Comparison of ENCODE assay signal across 8 mouse cellular contexts in the genomic region with DNA sequence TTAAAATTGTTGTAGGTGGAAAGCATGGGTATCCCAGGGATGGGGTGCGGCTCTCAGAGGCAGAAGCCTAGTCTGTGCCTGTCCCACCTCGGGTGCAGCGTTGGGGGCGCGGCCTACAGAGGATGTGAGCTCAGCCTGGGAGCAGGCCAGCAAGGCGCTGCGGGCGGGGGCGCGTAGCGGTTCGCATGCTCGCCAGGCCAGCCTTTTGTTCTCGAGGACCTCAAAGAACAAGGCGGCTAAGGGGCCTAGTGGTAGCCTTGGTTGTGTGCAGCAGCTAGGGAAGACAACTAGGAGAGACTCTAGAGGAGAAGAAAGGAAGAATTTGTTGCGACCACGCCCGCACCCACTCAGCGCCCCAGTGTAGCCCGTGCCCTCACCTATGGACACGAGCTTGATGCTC. TPM values are rescaled to one million over a fixed set of nuclear protein-coding genes. Genes with fewer than 3 reads are reported as not detected.
DNase-seq lines count a peak whose midpoint lies in the region; ATAC-seq and TF ChIP-seq lines count a peak whose summit lies in the region.

No protein-coding gene starts in this region.

- peak overlapping the region; percentile 75 for H3K4me2 ChIP-seq in heart, embryonic 13.5 days
- H3K4me2 ChIP-seq in liver, embryonic 13.5 days: peak overlapping the region; percentile 83
- H3K4me2 ChIP-seq in stomach, embryonic 16.5 days (ENCODE audit: low read depth, low read length): peak overlapping the region; percentile 56

- H3K36me3 ChIP-seq in erythroblast, embryonic 14.5 days (ENCODE audit: control insufficient read depth): peaks cover 7% of the 10 kb centered on the region
- H3K36me3 ChIP-seq in heart, embryonic 13.5 days: peaks cover 35% of the 10 kb centered on the region
- H3K36me3 ChIP-seq in liver, embryonic 13.5 days: peaks cover 22% of the 10 kb centered on the region; the same call in 1 of the 2 replicates
- 0 out of 2 replicates have a peak, but pooled peaks cover 13% of the 10 kb centered on the region for H3K36me3 ChIP-seq in stomach, embryonic 16.5 days (ENCODE audit: control insufficient read depth, insufficient read depth, low read length)

- peak overlapping the region; percentile 65 for H3K4me3 ChIP-seq in bone marrow macrophage, adult 2 months (ENCODE audit: insufficient read depth, low read length)
- peak overlapping the region; percentile 68 for H3K4me3 ChIP-seq in erythroblast, embryonic 14.5 days (replicated peaks)
- H3K4me3 ChIP-seq in heart, embryonic 13.5 days: peak overlapping the region; percentile 66
- H3K4me3 ChIP-seq in liver, embryonic 13.5 days (replicated peaks): peak overlapping the region; percentile 61
- H3K4me3 ChIP-seq in stomach, embryonic 16.5 days (replicated peaks; ENCODE audit: low read length): peak overlapping the region; percentile 58

- TF ChIP-seq CTCF in bone marrow macrophage, adult 2 months (IDR thresholded peaks at IDR 0.05; ENCODE audit: low read depth, low read length): no peak

- DNase-seq in CD4-positive helper T cell, adult 2 months (ENCODE audit: low read depth, low spot score): peak; percentile 78
- peak; percentile 90 for DNase-seq in kidney, postnatal 10 days
- peak; percentile 57 for DNase-seq in liver, embryonic 13.5 days
- peak; percentile 67 for DNase-seq in neural tube, embryonic 10.5 days (ENCODE audit: extremely low spot score, low spot score)

- H3K9ac ChIP-seq in heart, embryonic 13.5 days: peak overlapping the region; percentile 91
- H3K9ac ChIP-seq in liver, embryonic 13.5 days: peak overlapping the region; percentile 72
- peak overlapping the region; percentile 77 for H3K9ac ChIP-seq in stomach, embryonic 16.5 days (ENCODE audit: low read length)

- WGBS in heart, embryonic 13.5 days: 13% methylated on average over 19 of the region's 21 CpGs
- 8% methylated on average over 21 of the region's 21 CpGs for whole genome bisulfite sequencing in liver, embryonic 13.5 days (ENCODE audit: insufficient replicate concordance)
- WGBS in stomach, embryonic 16.5 days: 19% methylated on average over 21 of the region's 21 CpGs

- no peak for ATAC-seq in heart, embryonic 13.5 days (ENCODE audit: extremely low read depth, insufficient number of reproducible peaks, low FRiP score, low TSS enrichment)
- peak; percentile 45 for ATAC-seq in liver, embryonic 13.5 days (ENCODE audit: low read depth)
- ATAC-seq in stomach, embryonic 16.5 days (ENCODE audit: insufficient read depth, low FRiP score): peak; percentile 26; the same call in 1 of the 2 replicates

- H3K9me3 ChIP-seq in erythroblast, embryonic 14.5 days (ENCODE audit: control insufficient read depth, low read length): peaks cover 5% of the 10 kb centered on the region
- H3K9me3 ChIP-seq in heart, embryonic 13.5 days: no peaks in the 10 kb centered on the region
- H3K9me3 ChIP-seq in liver, embryonic 13.5 days (replicated peaks): no peaks in the 10 kb centered on the region
- H3K9me3 ChIP-seq in stomach, embryonic 16.5 days (replicated peaks; ENCODE audit: control insufficient read depth, low read length): no peaks in the 10 kb centered on the region

- peaks cover 36% of the 10 kb centered on the region for H3K4me1 ChIP-seq in bone marrow macrophage, adult 2 months (ENCODE audit: control insufficient read depth, insufficient read depth, low read length)
- H3K4me1 ChIP-seq in erythroblast, embryonic 14.5 days (ENCODE audit: control insufficient read depth): peaks cover 52% of the 10 kb centered on the region
- H3K4me1 ChIP-seq in heart, embryonic 13.5 days: peaks cover 20% of the 10 kb centered on the region
- peaks cover 36% of the 10 kb centered on the region for H3K4me1 ChIP-seq in liver, embryonic 13.5 days (replicated peaks)
- no peaks in the 10 kb centered on the region for H3K4me1 ChIP-seq in stomach, embryonic 16.5 days (ENCODE audit: control insufficient read depth, insufficient read depth, low read length)

- peak overlapping the region; percentile 73 for H3K27ac ChIP-seq in bone marrow macrophage, adult 2 months (ENCODE audit: insufficient read depth, low read depth, low read length)
- H3K27ac ChIP-seq in heart, embryonic 13.5 days (replicated peaks): peak overlapping the region; percentile 94
- H3K27ac ChIP-seq in liver, embryonic 13.5 days: peak overlapping the region; percentile 61
- H3K27ac ChIP-seq in stomach, embryonic 16.5 days (ENCODE audit: low read length): peak overlapping the region; percentile 91

- H3K27me3 ChIP-seq in erythroblast, embryonic 14.5 days (ENCODE audit: control insufficient read depth): peaks cover 17% of the 10 kb centered on the region
- H3K27me3 ChIP-seq in heart, embryonic 13.5 days (replicated peaks): no peaks in the 10 kb centered on the region
- H3K27me3 ChIP-seq in liver, embryonic 13.5 days: peaks cover 7% of the 10 kb centered on the region
- H3K27me3 ChIP-seq in stomach, embryonic 16.5 days (ENCODE audit: control insufficient read depth, insufficient read depth, low read length): no peaks in the 10 kb centered on the region

- TF ChIP-seq POLR2A in bone marrow macrophage, adult 2 months (IDR thresholded peaks at IDR 0.05; ENCODE audit: borderline replicate concordance, low read depth, low read length): no peak

RNA-seq across cellular contexts. Expression of a gene that starts 3.9 kb away (rescaled TPM):
- 326 and 442 TPM in 2 replicates for polyA plus RNA-seq in bone marrow macrophage, adult 2 months (2012; ENCODE audit: insufficient read depth, insufficient read length, missing spikeins)
- polyA plus RNA-seq in erythroblast, embryonic 14.5 days (2012): 0.80 and 0.87 TPM in 2 replicates
- polyA plus RNA-seq in heart, embryonic 13.5 days (2015; fragmentation: Nextera tagmentation; extraction: Ambion mirVana): 136 and 154 TPM in 2 replicates
- 38.9 and 43.6 TPM in 2 replicates for polyA plus RNA-seq in liver, embryonic 13.5 days (2015; fragmentation: Nextera tagmentation; extraction: Ambion mirVana)
- polyA plus RNA-seq in stomach, embryonic 16.5 days (2015; fragmentation: Nextera tagmentation; extraction: Ambion mirVana): 498 and 560 TPM in 2 replicates

RNA-seq across cellular contexts. Expression of a gene that starts 8.8 kb away (rescaled TPM):
- polyA plus RNA-seq in bone marrow macrophage, adult 2 months (2012; ENCODE audit: insufficient read depth, insufficient read length, missing spikeins): 61.4 and 66.9 TPM in 2 replicates
- 2.0 and 2.5 TPM in 2 replicates for polyA plus RNA-seq in erythroblast, embryonic 14.5 days (2012)
- polyA plus RNA-seq in heart, embryonic 13.5 days (2015; fragmentation: Nextera tagmentation; extraction: Ambion mirVana): 16.3 and 17.2 TPM in 2 replicates
- 11.5 and 11.8 TPM in 2 replicates for polyA plus RNA-seq in liver, embryonic 13.5 days (2015; fragmentation: Nextera tagmentation; extraction: Ambion mirVana)
- polyA plus RNA-seq in stomach, embryonic 16.5 days (2015; fragmentation: Nextera tagmentation; extraction: Ambion mirVana): 22.5 and 26.8 TPM in 2 replicates

RNA-seq across cellular contexts. Expression of a gene that starts 24.9 kb away (rescaled TPM):
- polyA plus RNA-seq in bone marrow macrophage, adult 2 months (2012; ENCODE audit: insufficient read depth, insufficient read length, missing spikeins): 136 and 172 TPM in 2 replicates
- polyA plus RNA-seq in erythroblast, embryonic 14.5 days (2012): 129 and 134 TPM in 2 replicates
- polyA plus RNA-seq in heart, embryonic 13.5 days (2015; fragmentation: Nextera tagmentation; extraction: Ambion mirVana): 437 and 511 TPM in 2 replicates
- 609 and 656 TPM in 2 replicates for polyA plus RNA-seq in liver, embryonic 13.5 days (2015; fragmentation: Nextera tagmentation; extraction: Ambion mirVana)
- polyA plus RNA-seq in stomach, embryonic 16.5 days (2015; fragmentation: Nextera tagmentation; extraction: Ambion mirVana): 666 and 804 TPM in 2 replicates

RNA-seq across cellular contexts. Expression of a gene that starts 36.0 kb away (rescaled TPM):
- 74.6 and 79.4 TPM in 2 replicates for polyA plus RNA-seq in bone marrow macrophage, adult 2 months (2012; ENCODE audit: insufficient read depth, insufficient read length, missing spikeins)
- polyA plus RNA-seq in erythroblast, embryonic 14.5 days (2012): 1.3 and 2.1 TPM in 2 replicates
- 63.9 and 66.2 TPM in 2 replicates for polyA plus RNA-seq in heart, embryonic 13.5 days (2015; fragmentation: Nextera tagmentation; extraction: Ambion mirVana)
- 25.4 and 30.8 TPM in 2 replicates for polyA plus RNA-seq in liver, embryonic 13.5 days (2015; fragmentation: Nextera tagmentation; extraction: Ambion mirVana)
- 79.1 and 81.0 TPM in 2 replicates for polyA plus RNA-seq in stomach, embryonic 16.5 days (2015; fragmentation: Nextera tagmentation; extraction: Ambion mirVana)

RNA-seq across cellular contexts. Expression of a gene that starts 36.5 kb away (rescaled TPM):
- 274 and 292 TPM in 2 replicates for polyA plus RNA-seq in bone marrow macrophage, adult 2 months (2012; ENCODE audit: insufficient read depth, insufficient read length, missing spikeins)
- polyA plus RNA-seq in erythroblast, embryonic 14.5 days (2012): 0.25 and 0.32 TPM in 2 replicates
- 9.9 and 13.4 TPM in 2 replicates for polyA plus RNA-seq in heart, embryonic 13.5 days (2015; fragmentation: Nextera tagmentation; extraction: Ambion mirVana)
- 21.0 and 22.1 TPM in 2 replicates for polyA plus RNA-seq in liver, embryonic 13.5 days (2015; fragmentation: Nextera tagmentation; extraction: Ambion mirVana)
- polyA plus RNA-seq in stomach, embryonic 16.5 days (2015; fragmentation: Nextera tagmentation; extraction: Ambion mirVana): 14.8 and 18.7 TPM in 2 replicates

Comparison
In these comparisons a context has a peak if more than half of its experiments do, and no peak if none do; other contexts are left out.
1. RNA of a gene that starts 3.9 kb away (polyA plus RNA-seq): 498 to 560 TPM in stomach, embryonic 16.5 days, 326 to 442 TPM in bone marrow macrophage, adult 2 months, 136 to 154 TPM in heart, embryonic 13.5 days and 38.9 to 43.6 TPM in liver, embryonic 13.5 days; 0.80 to 0.87 TPM in erythroblast, embryonic 14.5 days; every median in the first group is over 10 times any median in the second.
2. Peak in every context shown above with its lines, with median percentiles within 50 percentile points of each other: DNase-seq, H3K27ac ChIP-seq, H3K4me3 ChIP-seq, H3K4me2 ChIP-seq and H3K9ac ChIP-seq.